Mouse (Mus musculus) small intestine, adult 2 months (tissue): Measurements from ENCODE around the gene Bnip1.

ENCODE experiments used
- CTCF ChIP-seq: fragments of 200-500 bp; IDR thresholded peaks from 2 replicates; pipeline ENCODE4 v1.5.1; 2012; ENCODE audit warnings: low read depth, mild to moderate bottlenecking, control low read depth, inconsistent platforms, low read length, moderate library complexity, mixed read lengths; ENCODE audit not compliant: insufficient replicate concordance, insufficient read length; ENCODE audit errors: extremely low read depth
- POLR2A ChIP-seq: fragments of 200-500 bp; IDR thresholded peaks from 2 replicates; pipeline ENCODE4 v1.6.1; 2012; ENCODE audit warnings: low read depth, mild to moderate bottlenecking, control low read depth, inconsistent platforms, low read length, moderate library complexity

- TF ChIP-seq CTCF, result no peak
- no peak for TF ChIP-seq POLR2A
Measured at GRCm38 (mm10) chr17:26812607-26813006, 31.7 kb downstream of the Bnip1 start.
